Mouse (Mus musculus) retina, adult 2 months (tissue): ENCODE measurements at regions not wholly inside any gene's neighbourhood (a gene's known extent, or its start where the extent isn't known, plus 50 kb on each side); places are given as distances from the start of the nearest gene placed in this dataset.
"Not testable (repeated sequence)": the region's sequence is repeated elsewhere in the genome, so short reads cannot be mapped to it uniquely, and the experiment has no call there.

Experiments used
- DNase-seq: peaks from one replicate; pipeline ENCODE4 v3.0.0-alpha.2; 2012; ENCODE audit warnings: low read depth, low spot score

DNA sequence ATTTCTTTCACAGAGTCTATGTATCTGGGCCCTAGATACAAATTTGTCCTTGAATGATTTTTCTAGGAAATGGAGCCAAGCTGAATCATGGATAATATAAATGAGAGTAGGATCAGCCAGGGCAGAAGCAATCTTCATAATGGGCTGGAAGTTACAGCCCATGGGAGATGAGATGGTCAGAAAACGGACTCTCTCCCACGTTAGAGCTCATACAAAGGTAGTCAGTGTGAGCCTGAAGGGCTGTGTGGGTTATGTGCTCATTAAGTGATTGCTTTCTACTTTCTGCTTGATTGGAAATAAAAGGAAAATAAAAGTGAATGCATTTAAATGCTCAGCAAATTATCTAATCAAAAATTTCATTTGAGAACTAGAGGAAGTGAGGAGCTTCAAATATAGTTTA lies 2017.1 kb upstream of the Pcdh20 start:
- no peak for DNase-seq

DNA sequence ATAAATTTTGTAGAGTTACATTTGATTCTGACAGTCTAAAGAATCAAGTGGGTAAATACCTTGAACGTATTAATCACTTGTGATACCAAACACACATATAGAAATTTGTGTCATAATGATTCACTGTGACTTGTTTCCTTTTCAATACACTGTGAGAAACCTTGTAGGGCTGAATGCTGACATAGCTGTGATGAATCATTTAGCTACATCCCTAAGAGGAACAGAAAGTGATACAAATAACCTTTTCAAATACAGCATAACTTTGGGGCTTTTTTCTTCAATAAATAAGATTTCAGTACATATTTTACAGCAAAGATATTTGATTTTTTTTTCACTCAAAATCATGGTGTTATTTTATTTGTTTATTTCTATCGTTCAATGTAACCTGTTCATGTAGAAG lies 1976.8 kb upstream of the Pcdh20 start:
- no peak for DNase-seq

DNA sequence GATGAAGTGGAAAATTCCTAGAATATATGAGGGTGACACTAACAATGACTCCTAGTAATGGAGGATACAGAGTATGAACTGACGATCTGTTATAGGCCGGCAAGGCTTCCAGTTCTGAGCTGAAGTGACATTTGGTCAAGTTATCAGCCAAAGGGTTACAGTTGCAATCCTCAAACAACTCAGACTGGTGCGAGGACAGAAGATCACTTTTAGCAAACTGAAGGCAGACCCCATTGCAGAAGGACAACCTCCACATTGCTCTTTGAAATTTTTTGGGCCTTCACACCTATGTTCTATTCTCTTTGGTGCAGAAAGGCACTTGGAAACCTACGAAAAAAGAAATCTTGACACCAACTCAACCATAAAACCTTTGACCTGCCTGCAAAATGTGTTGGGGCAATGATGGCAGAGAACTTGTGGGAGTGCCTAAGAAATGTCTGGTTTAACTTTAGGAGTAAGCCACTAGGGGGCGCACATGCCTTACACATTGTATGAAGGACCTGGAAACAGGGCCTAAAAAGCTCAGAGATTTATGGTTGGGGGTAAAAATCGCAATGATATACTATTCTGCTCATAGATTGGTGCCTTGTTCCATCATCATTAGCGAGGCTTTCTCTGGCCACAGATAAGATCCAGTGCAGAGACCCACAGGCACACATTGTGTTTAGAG lies 1961.8 kb upstream of the Pcdh20 start:
- DNase-seq: peak; percentile 13

DNA sequence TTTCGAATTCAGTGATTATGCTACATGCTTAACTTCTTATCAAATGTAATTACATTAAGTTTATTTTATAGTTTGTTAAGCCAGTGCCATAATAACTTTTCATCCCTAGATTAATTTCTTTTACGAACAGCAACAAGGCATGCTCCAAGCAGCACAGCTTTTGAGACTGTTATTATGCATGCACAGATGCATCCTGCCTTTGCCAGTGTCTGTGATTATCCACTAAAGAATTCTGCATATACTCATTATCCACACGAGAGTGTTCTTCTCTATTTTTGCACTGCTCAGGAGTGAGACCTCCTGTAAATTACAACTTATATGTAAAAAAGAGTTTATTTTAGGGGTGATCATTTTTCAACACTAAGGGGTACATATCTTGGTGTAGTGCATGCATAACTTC lies 1941.5 kb upstream of the Pcdh20 start:
- no peak for DNase-seq

DNA sequence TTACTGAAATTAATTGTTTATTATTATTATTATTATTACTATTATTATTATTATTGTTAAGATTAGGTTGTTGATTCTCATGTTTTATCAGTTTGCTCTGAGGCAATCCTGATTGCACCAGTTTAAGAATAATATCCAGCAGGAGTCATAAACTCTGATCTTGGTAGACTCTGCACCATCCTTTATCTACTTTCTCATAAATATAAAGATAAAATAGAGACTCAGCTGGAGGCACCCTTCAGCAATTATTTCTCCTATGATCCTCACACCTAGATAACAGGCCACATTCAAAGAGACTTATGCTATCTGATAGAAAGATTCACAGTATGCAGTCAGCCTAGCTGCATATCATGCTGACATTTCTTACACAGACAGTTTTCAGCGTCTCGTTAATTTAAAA lies 1935.2 kb upstream of the Pcdh20 start:
- no peak for DNase-seq

DNA sequence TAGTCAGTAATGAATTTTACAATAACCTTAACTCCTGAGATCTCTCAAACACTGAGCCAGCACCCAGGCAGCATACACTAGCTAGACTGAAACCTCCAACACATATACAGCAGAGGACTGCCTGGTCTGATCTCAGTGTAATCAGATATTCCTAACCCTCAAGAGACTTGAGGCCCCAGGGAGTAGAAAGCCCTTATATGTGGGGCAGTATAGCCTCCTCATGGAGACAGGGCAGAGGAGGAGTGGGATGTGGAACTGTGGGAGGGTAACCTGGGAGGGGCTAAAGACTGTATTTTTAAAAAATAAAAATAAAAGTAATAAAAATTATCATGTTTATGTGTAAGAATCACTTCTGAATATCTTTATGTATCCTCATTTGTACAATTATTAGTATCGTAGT lies 1934.3 kb upstream of the Pcdh20 start:
- DNase-seq: no peak

DNA sequence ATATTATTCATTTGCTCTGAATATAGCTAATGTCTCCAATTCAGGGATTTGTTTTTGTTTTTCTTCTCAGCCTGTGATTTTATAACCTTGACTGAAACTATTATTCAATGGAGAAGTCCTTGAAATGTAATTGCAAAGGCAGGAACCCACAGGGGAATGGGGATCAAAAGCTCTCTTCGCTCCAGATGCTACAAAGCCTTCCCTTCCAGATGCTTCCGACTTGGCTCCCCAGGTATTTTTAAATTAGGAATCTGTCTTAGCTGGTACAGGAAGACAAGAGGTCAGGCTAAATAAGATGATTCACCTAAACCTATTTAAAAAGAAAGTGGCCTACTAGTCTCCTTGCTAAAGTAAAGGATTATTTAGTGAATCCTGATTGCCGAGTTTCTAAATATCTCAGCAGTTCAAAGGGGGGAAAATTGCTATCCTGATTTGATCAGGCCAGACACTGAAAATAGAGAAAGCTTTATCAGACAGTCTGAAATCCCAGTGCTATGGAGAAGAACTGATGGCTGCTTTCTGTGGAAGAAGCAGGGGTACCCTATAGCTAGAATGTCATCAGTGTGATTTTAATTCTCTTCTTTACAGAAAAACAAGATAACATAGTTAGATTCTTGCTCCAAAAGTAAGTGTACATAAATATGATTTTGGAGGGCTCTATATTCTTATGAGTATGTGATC lies 1896.2 kb upstream of the Pcdh20 start:
- DNase-seq: no peak

DNA sequence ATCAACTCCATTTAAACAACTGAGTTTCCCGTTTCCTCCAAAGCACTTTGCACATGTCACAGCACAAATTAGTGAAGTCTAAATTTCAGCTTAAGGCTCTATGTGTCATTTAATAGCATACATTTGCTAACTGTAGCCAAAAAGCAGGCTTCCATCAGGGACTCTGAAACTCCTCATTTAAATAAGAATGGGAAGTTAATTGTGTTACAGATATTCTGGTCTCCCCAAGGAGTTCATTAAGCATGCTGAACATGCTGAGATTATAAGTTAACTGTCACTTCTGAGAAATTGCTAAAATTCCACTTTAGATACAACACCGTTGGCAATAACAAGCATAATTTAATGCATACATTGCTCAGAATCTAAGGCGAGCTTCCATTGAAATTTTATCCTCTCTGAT lies 1863.3 kb upstream of the Pcdh20 start:
- no peak for DNase-seq

DNA sequence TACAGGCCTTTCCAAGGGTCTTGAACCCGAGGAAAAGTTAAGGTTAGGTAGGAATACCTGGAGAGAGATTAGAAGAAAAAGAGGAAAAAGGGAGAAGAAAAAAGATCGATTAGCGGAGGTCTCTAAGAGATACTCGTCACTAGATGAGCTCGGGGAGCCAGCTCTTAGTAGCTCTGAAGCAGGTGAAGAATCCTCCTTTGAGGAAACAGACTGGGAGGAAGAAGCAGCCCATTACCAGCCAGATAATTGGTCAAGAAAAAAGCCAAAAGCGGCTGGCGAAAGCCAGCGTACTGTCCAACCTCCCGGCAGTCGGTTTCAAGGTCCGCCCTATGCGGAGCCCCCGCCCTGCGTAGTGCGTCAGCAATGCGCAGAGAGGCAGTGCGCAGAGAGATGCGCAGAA lies 1824.3 kb upstream of the Pcdh20 start:
- DNase-seq: not testable (repeated sequence)

DNA sequence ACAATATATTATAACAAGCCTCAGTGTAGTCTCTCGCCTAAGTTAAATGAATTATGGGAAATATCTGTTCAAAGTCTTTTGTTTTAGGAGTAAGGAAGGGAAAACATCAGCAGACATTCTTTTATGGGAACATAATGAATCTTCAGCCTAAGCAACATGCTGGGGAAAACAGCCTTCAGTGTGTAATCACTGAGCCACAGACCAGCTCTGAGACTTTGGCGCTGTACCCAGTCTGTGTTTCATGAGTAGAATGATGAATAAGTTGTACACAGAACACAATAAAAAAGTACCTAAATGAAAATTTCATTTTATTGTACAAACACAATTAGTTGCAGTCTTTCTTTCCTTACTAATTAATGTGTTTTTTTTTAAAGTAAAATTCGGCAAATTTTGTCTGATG lies 1774.8 kb upstream of the Pcdh20 start:
- DNase-seq: no peak

DNA sequence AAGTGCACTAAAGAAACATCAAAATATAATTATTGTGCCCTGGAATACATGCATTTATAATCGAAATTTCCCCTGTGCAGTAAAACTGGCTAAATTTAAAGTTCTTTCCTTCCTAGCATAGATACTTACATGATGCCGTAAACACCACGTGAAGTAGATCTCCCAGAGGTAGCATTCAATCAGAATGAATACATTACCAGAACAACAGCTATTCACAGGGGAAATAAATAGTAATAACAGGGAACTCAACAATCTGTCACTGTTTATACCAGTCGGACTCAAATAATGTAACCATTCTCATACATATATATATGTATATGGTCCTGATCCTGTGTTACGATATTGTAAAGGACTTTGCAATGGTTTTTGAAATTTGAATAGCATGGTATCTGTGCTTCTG lies 1761.5 kb upstream of the Pcdh20 start:
- no peak for DNase-seq

DNA sequence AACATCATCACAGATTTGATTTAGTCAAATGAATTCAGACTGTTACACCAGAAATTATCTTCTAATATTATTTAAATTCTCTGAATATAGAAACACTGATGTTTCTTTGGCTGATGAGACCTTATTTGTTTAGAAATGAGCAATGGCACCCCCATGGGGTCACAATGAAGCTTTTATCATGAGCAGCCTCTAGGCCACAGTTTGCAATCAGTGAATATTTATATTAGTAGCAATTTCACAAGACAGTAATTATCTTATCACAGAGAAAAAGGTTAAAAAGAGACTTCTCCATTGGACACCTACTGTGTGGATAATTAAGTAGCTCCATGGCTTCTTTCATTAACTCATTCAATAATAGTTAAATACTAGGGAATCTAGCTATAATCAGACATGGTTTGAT lies 1729.1 kb upstream of the Pcdh20 start:
- DNase-seq: no peak

DNA sequence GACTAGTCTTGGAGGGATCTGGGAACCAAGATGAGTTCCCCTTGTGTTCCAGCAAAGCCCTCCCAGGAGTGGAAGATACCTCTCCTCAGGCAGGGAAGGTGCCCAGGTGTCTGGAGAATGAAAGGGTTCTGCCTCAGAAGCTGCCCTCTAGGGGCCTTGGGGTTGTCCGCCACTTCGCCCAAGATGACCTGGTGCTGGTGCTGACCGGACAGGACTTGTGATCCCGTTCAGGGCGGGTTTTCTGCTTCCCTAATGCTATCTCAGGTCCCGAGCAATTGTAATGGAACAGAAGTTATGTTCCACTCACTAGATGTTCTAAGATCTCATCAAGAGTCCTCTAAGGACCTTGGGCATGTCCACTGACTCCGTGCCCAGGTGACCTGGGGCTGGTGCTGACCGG lies 1726.6 kb upstream of the Pcdh20 start:
- DNase-seq: no peak

DNA sequence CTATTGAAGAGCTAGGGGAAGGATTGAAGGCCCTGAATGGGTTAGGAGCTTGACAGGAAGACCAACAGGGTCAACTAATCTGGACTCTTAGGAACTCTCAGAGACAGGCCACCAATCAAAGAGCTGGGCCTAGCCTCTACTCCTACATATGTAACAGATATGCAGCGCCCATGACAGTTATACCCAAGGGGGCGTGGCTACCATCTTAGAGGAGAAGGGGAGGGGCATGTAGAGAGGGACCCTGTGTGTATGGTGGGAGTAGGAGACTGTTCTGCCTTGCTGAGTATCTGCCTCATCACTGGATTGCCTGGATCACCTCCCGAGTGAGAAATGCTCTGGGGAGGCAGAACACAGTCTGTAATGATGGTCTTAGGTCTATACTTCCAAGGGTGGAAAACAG lies 1701.5 kb upstream of the Pcdh20 start:
- no peak for DNase-seq
